Mouse (Mus musculus) liver, postnatal 0 days (tissue): Measurements from ENCODE around the gene Ksr2.

Experiments used
- CTCF ChIP-seq: sonication (generic); IDR thresholded peaks from 2 replicates; pipeline ENCODE4 v1.5.1; 2016; ENCODE audit warnings: antibody characterized with exemption, low read depth
- EP300 ChIP-seq: IDR thresholded peaks from 2 replicates; pipeline ENCODE4 v1.6.1; 2016; ENCODE audit warnings: antibody characterized with exemption, low read depth, mild to moderate bottlenecking

- TF ChIP-seq CTCF = peak; percentile 66
- no peak for TF ChIP-seq EP300
Observed at GRCm38 (mm10) chr5:117497084-117497483, 83.3 kb downstream of the Ksr2 start.
